Mouse (Mus musculus) ovary, postnatal 36 days (tissue): ENCODE data around the gene Tmem189.

ENCODE experiments used
- DNase-seq: peaks from one replicate; pipeline ENCODE4 v3.0.0; 2022; ENCODE audit warnings: low spot score, mixed read lengths

The Tmem189 gene

DNA sequence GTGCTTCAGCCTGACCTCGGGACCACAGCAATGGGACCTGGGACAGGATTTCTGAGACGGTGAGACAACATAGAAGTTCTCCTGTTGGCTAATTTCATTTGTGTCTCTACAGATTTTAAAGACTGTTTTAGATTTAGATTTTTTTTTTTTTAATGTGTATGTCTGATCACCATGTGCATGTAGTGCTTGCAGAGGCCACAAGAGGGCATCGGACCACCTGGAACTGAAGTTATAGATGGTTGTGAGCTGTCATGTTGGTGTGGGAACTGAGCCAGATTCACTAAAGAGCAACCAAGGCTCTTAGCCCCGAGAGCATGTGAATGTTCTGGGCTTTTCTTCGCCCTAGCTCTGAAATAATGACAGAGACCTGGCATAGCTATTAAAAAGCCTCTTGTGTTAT, 9.0 kb downstream of the Tmem189 start:
- peak; percentile 39 for DNase-seq

DNA sequence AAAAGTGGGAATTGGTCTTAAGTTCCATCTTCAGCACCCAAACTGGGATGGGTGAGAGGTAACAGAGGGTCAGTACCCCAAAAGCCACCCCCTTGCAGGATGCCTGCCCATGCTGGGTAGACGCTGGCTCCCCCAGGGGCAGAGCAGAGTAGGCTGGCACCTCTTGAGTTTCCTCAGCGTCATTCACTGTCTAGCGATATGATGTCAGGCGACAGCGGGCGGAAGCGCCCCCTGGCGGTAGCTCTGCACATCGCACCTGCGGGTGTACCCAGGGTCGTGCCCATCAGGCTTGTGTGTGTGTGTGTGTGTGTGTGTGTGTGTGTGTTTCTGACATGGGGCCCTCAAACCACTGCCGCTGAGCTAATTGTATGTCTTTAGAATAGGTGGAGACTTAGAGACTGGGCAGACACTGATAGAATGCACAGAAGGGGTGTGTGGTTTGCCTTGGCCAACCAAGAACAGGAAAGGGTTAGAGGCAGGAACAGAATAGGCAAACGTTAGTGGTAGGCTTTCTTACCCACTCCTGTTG, 9.7 kb downstream of the Tmem189 start:
- DNase-seq: peak; percentile 79

DNA sequence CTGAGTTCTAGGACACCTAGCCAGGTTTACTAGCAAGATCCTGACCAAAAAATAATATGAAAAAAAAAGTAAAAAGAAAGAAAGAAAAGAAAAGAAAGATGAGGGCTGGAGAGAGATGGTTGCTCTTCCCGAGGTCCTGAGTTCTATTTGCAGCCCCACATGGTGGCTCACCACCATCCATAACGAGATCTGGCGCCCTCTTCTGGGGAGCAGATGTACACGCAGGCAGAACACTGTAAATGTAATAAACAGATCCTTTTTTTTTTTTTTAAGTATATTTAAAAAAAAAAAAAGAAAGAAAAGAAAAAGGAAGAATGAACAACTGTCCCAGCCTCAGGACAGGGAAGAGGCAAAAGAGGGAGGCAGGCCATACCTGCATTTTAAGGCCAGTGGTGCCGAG, 11.0 kb downstream of the Tmem189 start:
- DNase-seq: no peak

DNA sequence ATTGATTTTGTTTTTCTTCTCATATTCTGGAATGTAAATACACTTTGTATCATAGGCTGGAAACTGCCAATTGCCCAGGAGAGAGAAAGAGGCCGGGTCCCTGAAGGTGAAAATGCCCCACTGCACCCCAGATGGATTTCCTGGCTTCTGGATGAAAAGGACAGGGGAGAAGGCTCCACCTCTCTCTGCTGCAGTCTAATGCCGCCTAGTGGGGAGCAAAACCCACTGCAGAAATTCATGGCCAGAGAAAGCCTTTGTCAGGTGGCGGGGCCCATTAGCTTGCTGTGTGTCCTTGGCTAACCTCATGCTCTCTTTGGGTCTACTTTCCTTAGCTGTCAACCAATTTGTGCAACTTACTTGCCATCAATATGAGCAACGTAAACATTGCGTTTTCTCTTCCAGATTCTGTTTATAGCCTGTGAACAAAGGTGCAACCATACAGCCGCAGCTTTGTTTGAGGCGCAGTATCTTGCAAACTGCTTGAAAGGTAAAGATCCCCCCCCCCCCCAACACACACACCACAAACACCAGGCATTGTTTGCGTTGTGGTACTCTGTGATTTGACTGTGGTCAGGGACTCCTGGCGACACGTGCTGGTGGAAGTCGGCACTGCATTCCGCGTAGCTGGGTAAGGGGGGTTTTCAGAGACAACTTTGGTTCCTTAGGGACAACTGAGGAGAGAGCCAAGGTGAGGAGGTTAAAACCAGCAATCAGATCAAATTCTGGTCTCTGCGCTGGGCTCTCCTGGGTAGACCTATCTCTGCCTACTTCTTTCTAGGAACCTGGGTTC, 14.3 kb downstream of the Tmem189 start:
- DNase-seq: peak; percentile 44

DNA sequence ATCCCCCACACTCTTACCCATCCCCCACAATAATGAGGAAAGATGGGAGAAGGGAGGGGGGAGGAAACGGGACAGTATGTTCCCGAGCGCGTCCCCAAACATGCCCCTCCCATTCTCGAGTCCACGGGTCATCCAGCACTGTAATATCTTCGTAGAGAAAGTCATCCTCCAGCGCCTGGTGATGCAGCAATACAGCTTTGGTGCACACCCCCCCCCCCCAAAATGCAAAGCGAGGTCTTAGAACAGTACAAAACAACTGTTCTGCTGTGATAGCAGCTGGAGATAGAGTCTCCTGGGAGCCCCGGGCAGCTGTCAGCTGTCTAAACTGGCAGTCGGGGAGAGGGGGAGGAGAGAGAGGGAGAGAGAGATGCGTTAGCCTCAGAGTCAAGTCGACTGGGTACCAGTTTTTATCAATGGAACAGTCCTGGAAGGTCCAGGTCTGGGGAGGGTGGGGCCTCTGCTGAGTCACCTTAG, 17.4 kb downstream of the Tmem189 start:
- DNase-seq: no peak

DNA sequence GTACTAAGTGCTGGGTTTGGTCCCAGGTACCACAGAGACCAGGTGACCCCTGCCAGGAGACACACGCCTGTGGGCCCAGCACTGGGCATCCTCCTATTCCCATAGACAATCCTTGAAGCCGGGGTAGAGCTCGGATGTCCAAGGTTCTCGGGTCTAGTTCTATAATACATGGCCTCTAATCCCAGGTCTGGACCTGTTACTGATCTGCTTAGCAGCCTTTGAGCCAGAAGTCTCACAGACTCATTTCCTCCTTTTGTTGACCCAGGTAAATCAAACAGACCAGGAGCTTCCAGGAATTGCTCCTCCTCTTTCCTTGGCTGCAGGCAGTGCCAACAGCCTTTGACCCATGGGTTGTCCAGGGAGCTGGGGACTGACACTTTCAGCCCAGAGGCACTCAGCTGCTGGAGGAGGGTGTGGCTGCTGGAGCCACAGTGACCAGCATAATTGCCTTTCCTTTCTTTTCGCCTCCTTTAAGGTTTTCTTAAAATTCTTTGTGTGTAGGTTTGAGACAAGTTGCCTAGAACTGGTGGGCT, 18.5 kb downstream of the Tmem189 start:
- no peak for DNase-seq

DNA sequence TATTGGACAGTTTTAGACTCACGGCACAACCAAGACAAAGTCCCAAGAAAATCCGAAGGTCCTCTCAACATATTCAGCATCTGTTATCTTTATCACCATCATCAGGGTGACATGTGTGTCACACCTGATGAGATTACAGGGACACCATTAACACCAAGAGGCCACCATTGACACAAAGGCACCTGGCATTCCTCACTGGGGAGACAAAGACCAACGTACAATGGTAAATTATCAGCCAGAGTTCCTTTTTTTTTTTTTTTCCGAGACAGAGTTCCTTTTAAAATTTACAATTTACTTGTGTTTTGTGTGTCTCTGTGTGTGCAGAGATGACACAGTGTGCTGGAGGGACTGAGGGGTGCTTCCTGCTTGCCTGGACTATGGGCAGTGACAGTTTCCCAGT, 20.2 kb downstream of the Tmem189 start:
- DNase-seq: no peak

DNA sequence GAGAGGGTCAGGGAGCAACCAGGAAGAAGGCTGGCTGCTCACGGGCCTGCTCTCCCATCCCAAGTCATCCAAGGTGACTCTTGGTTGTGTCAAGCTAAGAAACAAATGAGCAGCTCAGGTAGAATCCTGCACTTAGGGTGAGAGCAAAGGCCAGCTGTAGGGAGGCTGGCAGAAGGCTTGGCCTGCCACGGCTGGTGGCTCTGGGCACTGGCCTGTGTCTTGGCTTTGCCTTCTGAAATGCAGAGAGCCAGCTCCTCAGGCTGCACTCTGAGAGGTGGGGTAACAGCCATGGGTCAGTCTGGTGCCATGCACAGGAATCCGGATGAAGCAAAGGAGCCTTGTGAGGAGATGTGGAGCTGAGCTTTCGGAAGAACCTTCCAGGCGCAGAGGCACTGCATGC, 21.2 kb downstream of the Tmem189 start:
- DNase-seq: no peak

DNA sequence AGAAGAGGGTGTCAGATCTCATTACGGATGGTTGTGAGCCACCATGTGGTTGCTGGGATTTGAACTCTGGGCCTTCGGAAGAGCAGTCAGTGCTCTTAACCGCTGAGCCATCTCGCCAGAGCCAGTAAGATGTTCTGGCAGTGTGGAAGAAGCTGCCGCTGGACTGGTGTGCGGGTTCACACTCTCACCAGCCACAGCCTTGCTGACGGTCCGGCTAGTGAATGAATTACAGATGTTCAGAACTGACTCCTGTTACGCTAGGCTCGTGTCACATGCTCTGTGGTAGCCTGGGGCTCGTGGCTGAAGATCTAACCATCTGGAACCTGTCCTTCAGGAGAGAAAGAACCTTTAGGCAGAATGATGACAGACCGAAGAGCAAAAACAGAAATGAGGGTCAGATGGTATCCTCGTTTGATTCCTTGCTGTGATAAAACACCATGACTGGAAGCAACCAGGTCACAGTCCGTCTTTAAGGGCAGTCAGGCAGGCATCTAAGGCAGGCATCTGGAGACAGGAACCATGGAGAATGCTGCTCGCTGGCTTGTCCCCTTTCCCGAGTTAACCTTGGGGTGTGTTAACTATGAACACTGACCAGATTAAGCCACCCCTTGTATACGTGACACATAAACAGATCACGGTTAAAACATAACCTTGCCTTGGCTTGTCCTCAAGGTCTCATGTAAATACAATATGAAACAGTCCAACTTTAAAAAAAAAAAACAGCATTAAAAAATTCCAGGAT, 23.5 kb downstream of the Tmem189 start:
- no peak for DNase-seq

DNA sequence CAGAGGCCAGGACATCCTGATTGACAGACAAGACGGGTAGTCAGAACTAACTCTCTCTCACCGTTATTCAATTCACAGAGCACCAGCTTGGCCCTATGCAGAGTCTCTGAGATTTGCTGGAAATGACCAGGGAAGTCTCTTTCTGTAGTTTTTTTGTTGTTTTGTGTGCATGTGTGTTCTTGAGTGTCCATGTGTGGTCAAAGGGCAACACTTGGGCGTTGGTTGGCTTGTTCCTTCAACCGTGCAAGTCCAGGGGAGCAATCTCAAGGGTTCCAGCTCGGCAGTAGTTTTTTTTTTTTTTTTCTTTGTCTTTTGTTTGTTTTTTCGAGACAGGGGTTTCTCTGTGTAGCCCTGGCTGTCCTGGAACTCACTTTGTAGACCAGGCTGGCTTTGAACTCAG, 26.9 kb downstream of the Tmem189 start:
- DNase-seq: no peak

DNA sequence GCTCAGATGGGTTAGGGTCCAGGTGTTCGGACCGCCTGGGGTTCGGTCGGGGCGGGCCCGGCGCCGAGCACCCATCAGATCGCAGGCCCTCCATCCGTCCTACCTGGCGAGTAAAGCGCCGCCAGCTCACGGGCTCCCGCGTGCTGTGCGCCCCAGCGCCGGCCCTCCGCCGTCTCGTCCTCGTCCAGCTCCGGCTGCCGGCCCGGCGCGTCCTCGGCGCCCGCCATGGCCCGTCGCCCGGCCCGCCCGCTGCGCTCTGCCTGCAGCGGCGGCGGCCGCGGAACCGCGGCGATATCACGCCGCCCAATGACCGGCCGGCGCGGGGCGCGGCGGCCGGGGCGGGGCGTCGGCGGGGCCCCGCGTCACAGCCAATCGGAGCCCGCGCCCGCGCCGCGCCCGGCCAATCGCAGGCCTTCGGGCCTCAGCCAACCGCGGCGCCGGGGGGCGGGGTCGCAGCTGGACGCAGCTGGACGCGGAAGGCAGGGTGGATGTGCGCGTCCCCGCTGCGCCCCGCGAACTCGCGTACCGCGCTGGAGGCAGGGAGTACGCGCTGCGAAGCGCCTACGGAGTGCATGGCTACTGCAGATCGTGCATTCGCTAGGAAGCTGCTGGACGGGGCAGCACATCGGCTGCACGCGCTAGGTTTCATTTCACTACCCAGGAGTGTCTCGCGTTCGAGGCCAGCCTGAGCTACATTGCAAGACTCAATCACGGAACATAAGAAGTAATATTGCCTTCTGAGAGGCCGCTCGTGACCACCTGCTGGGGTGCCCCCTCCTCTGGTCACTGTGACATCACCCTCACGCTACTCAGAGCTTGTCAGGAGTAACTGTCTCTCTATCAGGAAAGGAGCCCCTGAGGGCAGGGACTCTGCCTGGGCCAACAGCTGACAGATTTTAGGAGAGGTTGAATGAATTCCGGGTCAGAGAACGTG, 28.1 kb downstream of the Tmem189 start, which contains the start of gene Gm20431:
TSS of gene Gm20431 (minus strand) at position 227 of the 934 bp plus-strand sequence.
- peak; percentile 96 for DNase-seq

DNA sequence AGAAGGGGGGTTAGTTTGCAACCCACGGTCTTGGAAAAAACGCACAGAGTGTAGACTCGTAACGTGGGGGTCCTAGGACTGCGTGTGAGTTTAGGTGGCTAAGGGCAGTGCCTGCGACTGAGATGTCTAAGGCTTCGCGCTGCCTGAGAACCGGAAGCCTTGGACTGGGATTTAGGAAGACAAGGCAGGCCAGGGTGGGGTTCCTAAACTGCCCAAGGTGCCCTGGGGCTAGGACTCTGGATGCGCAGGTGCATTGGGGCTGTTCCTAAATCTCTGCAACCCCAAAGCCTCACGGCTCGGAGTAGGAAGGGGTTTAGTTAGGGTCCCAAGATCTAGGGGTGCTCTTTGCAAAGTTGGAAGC, 29.0 kb downstream of the Tmem189 start:
- DNase-seq: no peak

DNA sequence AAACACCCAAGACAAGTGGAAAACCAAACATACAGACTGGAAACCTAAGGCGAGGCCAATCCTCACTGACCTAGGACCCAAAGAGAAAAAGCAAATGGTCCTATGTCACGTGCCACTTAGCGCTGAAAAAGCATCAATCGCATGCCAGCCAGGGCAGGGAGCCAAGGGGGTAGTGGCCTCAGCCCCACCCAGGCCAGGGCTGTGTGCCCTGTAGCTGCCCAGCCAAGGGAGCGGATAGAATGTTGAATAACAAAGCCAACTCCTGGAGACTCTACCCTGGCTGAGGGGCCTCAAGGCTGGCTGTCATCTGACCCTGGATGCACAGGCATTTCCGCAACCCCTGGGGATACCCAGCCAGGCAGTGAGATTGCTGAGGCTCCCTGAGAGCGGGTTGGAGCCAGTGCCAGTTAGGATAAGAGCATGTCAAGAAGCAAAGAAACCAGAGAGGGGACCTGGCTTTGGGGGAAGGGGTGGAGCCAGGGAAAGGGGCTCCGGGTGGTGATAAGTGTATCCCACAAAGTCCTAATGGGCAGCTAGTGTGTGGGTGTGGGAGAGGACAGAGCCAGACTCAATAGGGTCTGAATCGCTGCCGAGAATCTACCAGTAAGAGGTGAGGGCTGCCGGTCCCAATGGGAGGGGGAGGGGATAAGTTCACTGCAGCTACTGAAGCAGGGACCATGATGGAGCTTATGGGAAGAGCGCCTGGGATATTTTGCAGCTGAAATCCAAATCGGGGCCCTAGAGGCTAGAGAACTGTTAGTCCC, 29.6 kb downstream of the Tmem189 start:
- DNase-seq: peak; percentile 75

DNA sequence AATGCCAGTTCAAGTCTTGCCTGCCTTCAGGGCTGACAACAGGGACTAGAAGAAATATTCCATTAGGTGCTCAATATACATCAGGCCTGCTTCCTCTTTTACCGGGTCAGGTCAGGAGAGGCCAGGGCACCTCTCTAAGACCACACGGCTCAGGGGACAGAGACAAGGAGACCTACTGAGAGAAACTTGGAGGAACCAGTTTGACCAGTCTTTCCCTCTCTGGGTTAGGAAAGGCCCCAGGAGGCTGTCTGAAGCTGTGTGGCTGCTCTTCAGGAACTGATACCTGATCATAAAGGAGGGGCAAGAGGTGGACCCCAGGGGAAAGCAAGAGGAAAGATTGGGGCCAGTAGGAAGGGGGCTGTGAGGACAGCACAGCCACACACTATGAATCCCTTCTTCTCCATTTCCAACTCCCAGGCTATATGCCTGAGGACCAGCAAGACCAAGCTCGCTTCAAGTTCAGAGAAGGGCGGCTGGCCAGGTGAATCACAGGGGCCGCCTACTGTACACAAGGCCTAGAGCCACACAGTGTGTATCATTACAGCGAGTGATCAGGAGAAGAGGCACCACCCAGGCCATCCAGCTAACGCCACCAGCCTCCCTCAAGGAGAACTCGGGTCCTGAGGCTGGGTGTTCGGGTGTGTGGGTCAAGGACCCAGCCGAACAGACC, 30.3 kb downstream of the Tmem189 start:
- DNase-seq: no peak

DNA sequence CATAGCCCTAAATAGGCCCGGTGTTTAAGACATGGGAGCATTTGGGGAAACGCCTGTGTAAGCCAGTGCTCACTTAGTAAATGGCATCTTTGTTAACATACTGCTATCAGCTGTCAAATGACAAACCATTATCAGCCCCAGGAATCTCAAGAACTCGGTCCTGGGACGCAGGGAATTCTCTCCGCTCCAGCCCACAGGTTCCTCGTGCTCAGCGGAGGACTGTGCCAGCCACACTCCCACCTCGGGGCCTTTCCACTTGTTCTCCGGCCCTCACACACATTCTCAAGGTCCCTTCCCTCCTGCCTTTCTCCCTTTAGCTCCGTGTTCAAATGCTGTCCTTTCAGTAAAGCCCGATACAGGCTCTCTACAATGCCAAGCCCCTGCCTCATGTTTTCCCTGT, 30.9 kb downstream of the Tmem189 start:
- DNase-seq: no peak

DNA sequence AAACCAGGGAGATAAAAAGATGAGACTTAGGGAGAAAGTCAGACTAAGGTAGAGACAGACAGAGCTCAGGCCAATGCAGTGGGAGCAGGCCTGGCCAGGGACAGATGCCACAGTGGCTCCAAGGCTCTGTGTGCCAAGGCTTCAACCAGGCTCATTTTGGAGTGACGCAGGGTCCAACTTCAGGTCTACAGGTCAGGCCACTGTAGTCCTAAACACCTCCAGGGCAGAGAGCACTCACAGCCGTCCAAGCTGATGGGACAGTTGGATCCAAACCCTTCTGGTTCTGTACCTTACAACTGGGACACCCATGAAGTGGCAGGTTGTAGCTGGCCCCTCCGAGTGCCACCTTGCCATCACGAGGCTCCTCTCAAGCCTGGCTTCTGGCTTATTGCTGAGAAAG, 31.6 kb downstream of the Tmem189 start:
- DNase-seq: no peak

DNA sequence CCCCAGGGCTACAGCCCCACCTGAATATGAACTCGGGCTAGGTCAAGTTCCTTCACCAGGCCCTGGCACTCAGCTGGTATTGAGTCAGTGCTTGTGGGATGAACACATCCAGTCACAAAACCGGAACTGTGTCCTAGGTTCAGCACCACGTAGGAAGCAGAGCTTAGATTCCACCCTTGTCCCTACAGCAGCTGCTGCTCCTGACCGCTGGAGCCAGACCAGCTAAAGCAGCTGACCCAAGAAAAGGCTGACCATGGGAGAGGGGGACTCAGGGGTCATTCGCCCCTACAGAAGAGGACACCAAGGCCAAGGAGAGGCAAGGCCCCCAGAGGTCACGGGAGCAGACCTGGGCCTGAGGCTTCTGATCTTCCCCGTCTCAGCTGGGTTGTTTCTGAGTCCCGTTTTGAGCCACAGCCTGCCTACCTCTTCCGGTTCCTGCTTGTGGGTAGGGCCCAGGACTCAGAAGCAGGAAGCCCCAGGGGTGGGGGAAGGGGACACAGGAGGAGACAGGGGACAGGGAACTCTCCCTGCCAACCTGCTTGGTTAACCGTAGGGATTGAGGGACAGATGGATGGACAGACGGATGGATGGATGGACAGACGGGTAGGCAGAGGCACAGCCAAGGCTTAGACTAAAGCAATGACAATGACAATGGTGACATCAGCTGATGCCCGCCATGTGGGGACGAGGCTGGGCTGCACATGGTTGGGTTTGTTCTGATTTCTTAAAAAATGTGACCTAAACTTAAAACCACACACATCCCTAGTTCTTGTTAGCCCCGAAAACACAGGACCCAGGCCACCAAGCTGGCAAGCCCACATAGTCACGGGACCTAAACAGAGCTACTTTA, 32.8 kb downstream of the Tmem189 start:
- no peak for DNase-seq

DNA sequence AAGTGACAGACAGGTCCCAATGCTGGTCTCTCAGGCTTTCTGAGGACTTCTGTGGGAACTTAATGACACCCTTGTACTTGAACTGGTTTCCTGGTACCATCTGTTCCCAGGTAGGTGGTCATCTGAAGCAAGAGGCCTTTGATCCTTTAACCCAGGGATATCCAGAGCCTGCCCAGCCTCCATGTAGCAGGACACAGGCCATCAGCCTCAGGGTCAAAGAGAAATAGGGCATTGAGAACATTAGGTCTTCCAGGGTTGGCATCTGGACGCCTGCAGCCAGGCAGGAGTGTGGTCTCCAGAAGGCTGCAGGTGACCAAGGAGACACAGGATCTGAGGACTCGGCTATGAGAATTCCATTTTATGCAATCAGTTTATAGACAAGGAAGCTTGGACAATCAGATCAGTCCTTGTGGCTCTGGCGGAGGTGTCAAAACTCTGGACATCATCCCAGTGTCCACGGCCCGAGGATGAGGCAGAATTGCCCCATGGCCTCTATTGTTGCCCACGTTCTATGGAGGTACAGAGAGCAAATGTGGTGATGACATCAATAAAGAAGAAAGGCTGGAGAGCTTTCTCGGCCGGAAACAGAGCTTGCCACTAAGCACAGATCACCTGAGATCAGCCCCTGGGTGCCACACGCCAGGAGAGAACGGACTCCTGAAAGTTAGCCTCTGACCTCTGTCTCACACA, 34.6 kb downstream of the Tmem189 start:
- no peak for DNase-seq

DNA sequence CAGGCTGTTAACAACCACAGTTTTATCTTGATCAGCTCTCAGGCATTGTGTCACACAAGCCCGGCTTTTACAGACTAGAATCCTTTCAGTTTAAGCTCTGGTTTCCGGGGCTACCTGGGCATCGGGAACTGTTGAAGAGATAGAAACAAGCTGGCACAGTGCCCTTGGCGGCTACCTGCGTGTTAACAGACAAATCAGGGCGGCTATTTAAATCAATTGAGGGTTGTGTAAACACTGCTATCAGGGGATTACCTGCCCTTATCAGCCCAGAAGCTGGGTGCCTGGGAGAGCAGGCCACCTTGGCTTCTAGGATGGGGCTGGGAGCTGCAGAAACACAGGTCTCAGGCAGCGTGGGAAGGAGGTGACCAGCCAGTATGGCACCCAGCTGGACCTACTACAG, 36.9 kb downstream of the Tmem189 start:
- no peak for DNase-seq
